Mouse (Mus musculus) neural tube, embryonic 13.5 days (tissue): ENCODE results near the gene Ube2l3. TPM values are rescaled to one million over a fixed set of nuclear protein-coding genes. Genes with fewer than 3 reads are reported as not detected.
A peak's percentile ranks its signal among the peaks of the same experiment; 100 is the strongest.

ENCODE experiments used
- ATAC-seq: fragments of 200-750 bp; cut with Nextera tagmentation; 2 replicates; pipeline ENCODE4 v1.8.0; 2017; ENCODE audit warnings: low read depth, mild to moderate bottlenecking, moderate TSS enrichment, moderate library complexity
- H3K27ac ChIP-seq: fragments of 300-500 bp; sonication (generic); replicated peaks from 2 replicates; pipeline ENCODE4 v1.5.1; 2015; ENCODE audit warnings: moderate library complexity, mild to moderate bottlenecking, inconsistent platforms
- H3K27me3 ChIP-seq: fragments of 300-500 bp; sonication (generic); 2 replicates; pipeline ENCODE4 v1.6.1; 2015; ENCODE audit warnings: mild to moderate bottlenecking, inconsistent platforms
- H3K36me3 ChIP-seq: fragments of 300-500 bp; sonication (generic); 2 replicates; pipeline ENCODE4 v1.6.1; 2015; ENCODE audit warnings: mild to moderate bottlenecking, inconsistent platforms
- H3K4me1 ChIP-seq: fragments of 300-500 bp; sonication (generic); replicated peaks from 2 replicates; pipeline ENCODE4 v1.6.1; 2015; ENCODE audit warnings: inconsistent platforms
- H3K4me2 ChIP-seq: fragments of 300-500 bp; sonication (generic); 2 replicates; pipeline ENCODE4 v1.6.1; 2015; ENCODE audit warnings: inconsistent platforms, mild to moderate bottlenecking, moderate library complexity
- H3K4me3 ChIP-seq: fragments of 300-500 bp; sonication (generic); 2 replicates; pipeline ENCODE4 v1.5.1; 2015; ENCODE audit warnings: mild to moderate bottlenecking, inconsistent platforms
- H3K9ac ChIP-seq: fragments of 300-500 bp; sonication (generic); 2 replicates; pipeline ENCODE4 v1.6.1; 2015; ENCODE audit warnings: moderate library complexity, mild to moderate bottlenecking, inconsistent platforms
- H3K9me3 ChIP-seq: fragments of 300-500 bp; sonication (generic); 2 replicates; pipeline ENCODE4 v1.6.1; 2016; ENCODE audit warnings: inconsistent platforms
- WGBS: fragments of 180-500 bp; shearing (Covaris S2); methylation state at CpG from one replicate; pipeline ENCODE4 v1.1.7; 2015; 5-methylcytosine and 5-hydroxymethylcytosine counted together
- polyA plus RNA-seq: library from polyadenylated mRNA; unstranded; fragments of >200 nt; fragmentation: Nextera tagmentation; extraction: Ambion mirVana; gene quantifications from 2 replicates; pipeline ENCODE4 v1.2.1, GENCODE M21; 2015

Gene Ube2l3
- 326 and 357 TPM in 2 replicates for polyA plus RNA-seq

DNA sequence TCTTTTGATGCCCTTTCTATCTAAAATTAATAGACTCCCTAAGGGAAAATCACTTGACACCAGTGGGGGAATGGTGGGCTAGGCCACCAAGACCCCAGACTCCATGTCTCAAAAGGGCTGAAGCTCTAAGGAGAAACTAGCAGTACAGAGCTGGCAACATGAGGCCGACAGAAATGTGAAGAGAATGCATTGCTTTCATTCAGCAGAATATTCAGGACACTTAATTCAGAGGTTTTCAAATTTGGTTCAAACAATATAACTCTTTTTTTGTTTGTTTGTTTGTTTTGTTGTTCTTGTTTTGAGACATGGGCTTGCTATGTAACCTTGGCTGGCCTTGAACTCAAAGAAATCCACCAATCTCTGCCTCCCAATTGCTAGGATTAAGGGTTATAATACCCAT lies at the start of gene Ube2l3:
Gene Ube2l3 (minus strand): TSS at position 101 of the 400 bp plus-strand sequence.
- peak within 1 kb of the TSS; percentile 90 for H3K4me3 ChIP-seq
- peak within 1 kb of the TSS; percentile 85 for H3K4me2 ChIP-seq
- H3K36me3 ChIP-seq: no peaks in the 10 kb centered on the region
- 93% methylated on average over 1 of the region's 1 CpGs for WGBS
- H3K27me3 ChIP-seq: peaks cover 10% of the 10 kb centered on the region; the same call in 1 of the 2 replicates
- peak within 1 kb of the TSS; percentile 83; the same call in 1 of the 2 replicates for H3K27ac ChIP-seq
- no peak for ATAC-seq
- no peaks in the 10 kb centered on the region for H3K9me3 ChIP-seq
- 0 out of 2 replicates have a peak within 1 kb of the TSS, but pooled peaks have one; percentile 98 for H3K9ac ChIP-seq
- peaks cover 15% of the 10 kb centered on the region for H3K4me1 ChIP-seq

DNA sequence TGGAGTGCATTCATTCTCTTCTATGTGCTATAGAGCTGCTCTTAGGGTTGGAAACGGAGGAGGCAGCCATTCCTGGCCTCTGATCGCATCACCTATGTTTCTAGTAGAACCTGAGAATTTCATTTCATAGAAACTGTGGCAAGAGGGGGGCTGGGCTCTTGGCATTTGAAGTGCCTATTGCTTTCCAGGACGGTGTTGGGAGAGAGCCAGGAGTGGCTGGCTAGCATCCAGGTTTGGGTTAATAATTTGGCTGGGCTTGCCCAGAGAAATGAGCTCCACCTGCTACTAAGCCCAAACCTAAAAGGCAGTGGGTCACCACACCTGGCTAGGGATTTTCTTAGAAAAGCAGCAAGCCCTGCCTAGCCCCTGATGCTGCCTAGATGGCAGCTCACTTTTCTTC lies 49.1 kb upstream of the Ube2l3 start:
- Histone ChIP-seq H3K4me2 (no peak overlapping the region), H3K27me3 (no peaks in the 10 kb centered on the region), H3K27ac (no peak overlapping the region), H3K4me3 (no peak overlapping the region), H3K9ac (no peak overlapping the region), H3K4me1 (peaks cover 46% of the 10 kb centered on the region), H3K9me3 (no peaks in the 10 kb centered on the region), H3K36me3 (peaks cover 12% of the 10 kb centered on the region)
- no peak for ATAC-seq
- WGBS: 71% methylated on average over 3 of the region's 3 CpGs

- no peaks in the 10 kb centered on the region for H3K36me3 ChIP-seq
- H3K4me2 ChIP-seq: no peak overlapping the region
- no peak for ATAC-seq
- peaks cover 42% of the 10 kb centered on the region for H3K4me1 ChIP-seq
- H3K9ac ChIP-seq: no peak overlapping the region
- no peak overlapping the region for H3K4me3 ChIP-seq
- H3K27me3 ChIP-seq: no peaks in the 10 kb centered on the region
- H3K27ac ChIP-seq: no peak overlapping the region
- WGBS: 73% methylated on average over 6 of the region's 6 CpGs
- no peaks in the 10 kb centered on the region for H3K9me3 ChIP-seq
Measured at GRCm38 (mm10) chr16:17249135-17249534, 46.7 kb upstream of the Ube2l3 start.

- H3K9me3 ChIP-seq: no peaks in the 10 kb centered on the region
- no peak for ATAC-seq
- H3K4me1 ChIP-seq: peaks cover 33% of the 10 kb centered on the region
- H3K27ac ChIP-seq: no peak overlapping the region
- no peak overlapping the region for H3K4me3 ChIP-seq
- WGBS: 75% methylated on average over 4 of the region's 4 CpGs
- H3K4me2 ChIP-seq: no peak overlapping the region
- no peak overlapping the region for H3K9ac ChIP-seq
- no peaks in the 10 kb centered on the region for H3K27me3 ChIP-seq
- no peaks in the 10 kb centered on the region for H3K36me3 ChIP-seq
Measured at GRCm38 (mm10) chr16:17247727-17248126, 45.3 kb upstream of the Ube2l3 start.

DNA sequence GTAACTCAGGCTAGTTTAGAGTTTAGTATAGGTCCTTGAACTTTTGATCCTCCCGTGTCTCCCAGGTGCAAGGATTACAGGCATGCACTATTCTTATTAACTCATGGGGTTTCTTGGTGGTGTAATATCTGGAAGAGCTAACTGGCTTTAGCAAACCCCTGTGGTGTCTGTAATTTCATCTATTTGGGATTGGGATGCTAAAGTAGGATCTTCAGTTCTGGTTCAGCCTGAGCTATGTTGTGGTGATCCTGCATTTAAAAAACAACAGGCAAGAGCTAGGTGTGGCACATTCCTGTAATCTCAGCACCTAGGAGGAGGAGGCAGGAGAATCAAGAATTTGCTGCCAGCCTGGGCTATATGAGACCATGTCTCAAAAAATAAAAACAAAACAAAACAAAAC lies 42.5 kb upstream of the Ube2l3 start:
- Histone ChIP-seq H3K4me3 (no peak overlapping the region), H3K27me3 (no peaks in the 10 kb centered on the region), H3K36me3 (no peaks in the 10 kb centered on the region), H3K27ac (no peak overlapping the region), H3K9ac (no peak overlapping the region), H3K4me1 (peaks cover 20% of the 10 kb centered on the region), H3K4me2 (no peak overlapping the region), H3K9me3 (no peaks in the 10 kb centered on the region)
- WGBS: 91% methylated on average over 1 of the region's 1 CpGs
- no peak for ATAC-seq

GRCm38 (mm10) chr16:17243731-17244130 lies 41.3 kb upstream of the Ube2l3 start:
- Histone ChIP-seq H3K4me1 (peaks cover 31% of the 10 kb centered on the region), H3K4me2 (no peak overlapping the region), H3K36me3 (no peaks in the 10 kb centered on the region), H3K9ac (no peak overlapping the region), H3K27me3 (no peaks in the 10 kb centered on the region), H3K27ac (no peak overlapping the region), H3K9me3 (no peaks in the 10 kb centered on the region), H3K4me3 (no peak overlapping the region)
- no peak for ATAC-seq
- WGBS: 64% methylated on average over 1 of the region's 1 CpGs

GRCm38 (mm10) chr16:17239409-17239808 lies 37.0 kb upstream of the Ube2l3 start:
- Histone ChIP-seq H3K9me3 (no peaks in the 10 kb centered on the region), H3K27ac (no peak overlapping the region), H3K9ac (no peak overlapping the region), H3K36me3 (no peaks in the 10 kb centered on the region), H3K4me3 (no peak overlapping the region), H3K27me3 (no peaks in the 10 kb centered on the region), H3K4me2 (no peak overlapping the region), H3K4me1 (peaks cover 62% of the 10 kb centered on the region)
- no peak for ATAC-seq
- WGBS: 85% methylated on average over 2 of the region's 2 CpGs

DNA sequence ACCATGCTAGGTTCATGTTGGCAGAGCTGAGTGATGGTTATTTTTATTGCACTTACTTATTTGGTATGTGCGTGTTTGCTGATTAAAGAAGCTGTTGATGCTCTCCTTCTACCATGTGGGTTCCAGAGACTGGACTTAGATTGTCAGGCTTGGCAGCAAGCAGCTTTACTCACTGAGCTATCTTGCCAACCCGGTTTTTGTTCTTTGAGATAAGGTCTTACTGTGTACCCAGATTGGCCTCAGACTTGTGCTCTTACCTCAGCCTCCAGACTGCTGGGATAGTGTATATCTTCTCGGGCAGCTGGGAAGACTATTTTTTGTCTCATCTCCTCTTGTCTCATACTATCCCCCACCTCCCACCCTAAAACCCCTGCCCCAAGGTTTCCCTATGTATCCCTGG lies 35.2 kb upstream of the Ube2l3 start:
- Histone ChIP-seq H3K36me3 (no peaks in the 10 kb centered on the region), H3K27ac (no peak overlapping the region), H3K9me3 (no peaks in the 10 kb centered on the region), H3K27me3 (no peaks in the 10 kb centered on the region), H3K4me1 (peaks cover 64% of the 10 kb centered on the region), H3K9ac (no peak overlapping the region), H3K4me2 (no peak overlapping the region), H3K4me3 (no peak overlapping the region)
- no peak for ATAC-seq
- WGBS: 93% methylated on average over 3 of the region's 3 CpGs

DNA sequence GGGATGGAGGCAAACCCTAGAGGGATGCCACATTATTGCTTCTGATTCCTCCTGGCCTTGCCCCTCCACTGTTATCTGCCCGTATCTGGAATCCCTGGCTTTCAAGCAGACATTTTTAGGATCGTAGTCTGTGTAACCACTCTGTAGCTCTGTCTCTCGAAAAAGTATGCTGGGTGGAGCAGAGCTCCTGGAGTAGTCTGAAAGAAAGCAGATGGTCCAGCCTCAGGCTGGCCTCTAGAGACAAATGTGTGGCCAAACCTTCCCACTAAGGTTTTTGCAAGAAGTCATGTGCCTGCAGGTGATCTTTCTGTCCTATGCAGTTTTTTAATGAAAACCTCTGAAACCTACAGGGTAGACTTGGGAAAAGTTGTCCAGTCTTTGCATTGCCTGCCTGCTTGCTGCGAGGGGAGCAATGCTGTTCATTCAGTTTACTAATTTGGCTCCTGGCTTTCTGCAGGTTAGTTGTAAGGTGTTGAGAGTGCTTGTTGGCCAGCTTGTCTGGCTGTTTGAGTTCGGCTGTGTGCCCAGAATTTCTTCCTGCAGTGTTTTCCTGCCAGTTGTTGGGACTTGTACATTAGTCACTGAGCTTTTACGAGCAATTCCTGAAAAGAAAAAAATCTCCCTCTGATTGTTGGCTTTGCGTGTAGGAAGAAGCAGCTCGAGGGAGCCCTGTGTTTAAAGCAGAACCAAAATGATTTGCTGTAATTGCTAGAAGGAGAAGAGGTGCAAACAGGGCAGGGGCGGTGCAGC lies 32.6 kb upstream of the Ube2l3 start:
- no peaks in the 10 kb centered on the region for H3K9me3 ChIP-seq
- H3K27me3 ChIP-seq: no peaks in the 10 kb centered on the region
- no peak for ATAC-seq
- 45% methylated on average over 9 of the region's 9 CpGs for WGBS
- H3K4me1 ChIP-seq: peaks cover 57% of the 10 kb centered on the region
- H3K4me2 ChIP-seq: peak overlapping the region; percentile 75
- peak overlapping the region; percentile 96 for H3K27ac ChIP-seq
- no peaks in the 10 kb centered on the region for H3K36me3 ChIP-seq
- peak overlapping the region; percentile 82 for H3K4me3 ChIP-seq
- H3K9ac ChIP-seq: peak overlapping the region; percentile 90

DNA sequence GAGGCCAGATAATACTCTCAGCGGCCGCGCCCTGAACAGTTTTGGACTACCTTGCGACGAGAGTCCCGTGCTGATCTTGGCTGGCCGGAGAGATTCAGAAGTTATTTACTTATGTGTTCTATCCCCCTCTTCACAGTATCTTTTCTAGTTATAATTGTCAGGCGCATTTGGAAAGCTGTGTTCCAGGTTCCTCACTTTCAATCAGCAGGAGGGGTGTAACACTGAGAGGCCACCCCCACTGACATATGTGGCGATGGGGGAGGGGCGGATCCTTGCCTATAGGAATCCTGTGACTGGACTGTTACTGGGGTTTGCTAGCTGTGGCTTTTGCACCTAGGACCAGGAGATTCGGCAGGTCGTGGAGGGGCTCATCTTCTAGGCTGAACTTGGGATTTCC lies 32.0 kb upstream of the Ube2l3 start:
- Histone ChIP-seq H3K4me3 (peak overlapping the region; percentile 82), H3K27me3 (no peaks in the 10 kb centered on the region), H3K27ac (peak overlapping the region; percentile 96), H3K9me3 (no peaks in the 10 kb centered on the region), H3K4me1 (peaks cover 54% of the 10 kb centered on the region), H3K9ac (peak overlapping the region; percentile 90), H3K4me2 (peak overlapping the region; percentile 75), H3K36me3 (no peaks in the 10 kb centered on the region)
- WGBS: 3% methylated on average over 12 of the region's 12 CpGs
- ATAC-seq: no peak; the same call in 1 of the 2 replicates

- peak overlapping the region; percentile 75 for H3K4me2 ChIP-seq
- peak; percentile 80 for ATAC-seq
- H3K4me1 ChIP-seq: peaks cover 48% of the 10 kb centered on the region
- WGBS: under 1% methylated on average over 54 of the region's 62 CpGs
- H3K27ac ChIP-seq: peak overlapping the region; percentile 96
- H3K36me3 ChIP-seq: no peaks in the 10 kb centered on the region
- no peaks in the 10 kb centered on the region for H3K9me3 ChIP-seq
- peak overlapping the region; percentile 90 for H3K9ac ChIP-seq
- H3K4me3 ChIP-seq: peak overlapping the region; percentile 82
- no peaks in the 10 kb centered on the region for H3K27me3 ChIP-seq
Measured at GRCm38 (mm10) chr16:17233702-17234498, 31.5 kb upstream of the Ube2l3 start.
